Mouse (Mus musculus): ENCODE results near the gene Ripor3.
"Not testable (repeated sequence)": the region's sequence is repeated elsewhere in the genome, so short reads cannot be mapped to it uniquely, and the experiment has no call there.

The Ripor3 gene

DNA sequence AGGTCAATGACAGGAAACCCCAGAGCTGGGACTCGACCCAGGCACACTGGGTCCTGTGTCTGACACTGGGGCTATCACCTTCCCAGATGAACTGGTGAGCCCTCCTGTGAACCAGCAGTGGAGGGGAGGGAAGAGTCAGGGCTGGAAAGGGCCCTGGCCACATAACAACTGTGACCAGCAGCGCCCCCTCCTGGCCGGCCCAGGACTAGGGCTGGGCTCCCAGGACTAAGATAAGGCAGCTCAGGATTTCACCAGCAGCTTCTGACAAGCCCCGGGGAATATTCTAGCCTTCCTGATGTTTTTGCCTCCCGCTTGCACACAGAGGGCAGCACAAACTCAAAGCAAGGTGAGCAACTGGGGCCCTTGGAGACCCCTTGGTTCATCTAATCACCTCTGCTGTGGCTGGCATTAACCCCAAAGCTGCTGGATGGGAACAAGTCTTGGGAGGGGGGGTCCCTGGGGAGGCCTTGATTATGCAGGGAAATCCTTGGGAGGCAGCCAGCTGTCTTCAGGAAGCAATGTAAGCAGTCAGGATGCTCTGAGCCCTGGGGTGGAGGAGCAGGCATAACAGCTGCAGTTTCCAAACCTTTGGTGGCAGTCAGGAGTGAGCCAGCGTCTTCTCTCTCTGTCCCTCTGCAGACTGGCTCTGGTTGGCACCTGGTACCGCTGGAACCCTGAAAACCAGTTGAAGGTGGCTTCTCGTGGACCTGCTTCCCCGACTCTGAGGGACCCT is at the start of gene Ripor3:
Gene Ripor3, minus strand, starts transcription at position 683 of the 733 bp plus-strand sequence.
- peak; percentile 17 for DNase-seq

DNA sequence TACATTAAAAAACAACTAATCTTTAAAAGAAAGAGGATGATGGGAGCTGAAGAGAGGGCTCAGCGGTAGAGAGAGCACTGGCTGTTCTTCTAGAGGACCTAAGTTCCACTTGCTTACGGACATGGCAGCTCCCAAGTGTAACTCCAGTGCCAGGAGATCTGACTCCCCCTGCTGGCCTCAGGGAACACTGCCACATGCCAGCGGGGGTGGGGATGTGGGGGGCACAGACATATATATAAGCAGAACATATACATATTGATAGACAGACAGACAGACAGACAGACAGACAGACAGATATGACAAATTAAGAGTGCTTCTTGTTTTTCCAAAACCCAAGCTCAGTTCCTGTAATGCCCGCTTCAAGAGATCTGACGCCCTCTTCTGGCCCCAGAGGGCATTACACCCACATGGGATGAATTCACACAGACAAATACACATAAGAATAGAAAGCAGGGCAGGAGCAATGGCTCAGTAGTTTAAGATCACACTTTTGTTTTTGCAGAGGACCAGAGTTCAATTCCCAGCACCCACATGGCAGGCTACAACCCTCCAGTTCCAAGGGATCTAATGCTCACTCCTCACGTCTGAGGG is 48.9 kb upstream of the Ripor3 start:
- no peak for DNase-seq

DNA sequence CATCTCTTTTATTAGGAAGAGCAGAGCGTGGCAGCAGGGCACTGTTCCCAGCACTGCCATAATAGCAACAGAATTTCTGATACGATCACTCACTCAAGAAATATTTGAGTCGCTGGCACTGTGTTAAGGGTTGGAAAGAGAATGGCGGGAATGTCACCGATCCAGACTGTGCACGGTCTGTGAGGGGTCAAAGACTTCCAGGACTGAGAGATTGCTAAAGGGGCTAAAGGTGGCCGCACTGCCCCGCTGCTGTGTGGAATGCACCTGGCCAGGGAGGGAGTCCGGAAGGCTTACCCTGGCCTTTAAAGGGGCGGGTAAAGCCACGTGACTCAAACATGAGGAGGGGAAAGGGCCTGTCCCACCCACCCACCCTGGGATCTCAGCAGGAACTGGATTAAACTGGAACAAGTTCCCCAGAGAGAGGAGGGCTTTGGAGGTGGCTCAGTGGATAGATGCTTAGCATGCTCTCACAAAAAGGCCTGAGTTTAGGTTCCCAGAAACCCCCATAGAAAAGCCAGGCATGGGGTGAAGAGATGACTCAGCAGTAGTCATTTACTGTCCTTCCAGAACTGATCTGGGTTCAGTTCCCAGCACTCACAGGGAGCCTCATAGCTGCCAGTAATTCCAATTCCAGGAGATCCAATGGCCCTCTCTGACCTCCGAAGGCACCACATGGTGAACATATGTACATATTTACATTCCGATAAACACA is 48.2 kb upstream of the Ripor3 start:
- DNase-seq = no peak

DNA sequence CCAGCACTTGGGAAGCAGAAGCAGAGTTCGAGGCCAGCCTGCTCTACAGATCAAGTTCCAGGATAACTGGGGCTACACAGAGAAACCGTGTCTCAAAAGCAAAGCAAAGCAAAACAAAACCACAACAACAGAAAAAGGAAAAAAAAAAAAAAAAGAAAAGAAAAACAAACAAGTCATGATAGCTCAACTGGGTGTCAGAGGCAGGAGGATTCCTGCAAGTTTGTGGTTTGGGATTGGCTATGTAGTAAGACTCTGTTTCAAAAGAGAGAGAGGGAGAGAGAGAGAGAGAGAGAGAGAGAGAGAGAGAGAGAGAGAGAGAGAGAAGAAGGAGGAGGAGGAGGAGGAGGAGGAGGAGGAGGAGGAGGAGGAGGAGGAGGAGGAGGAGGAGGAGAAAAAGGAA is 47.5 kb upstream of the Ripor3 start:
- DNase-seq = not testable (repeated sequence)

DNA sequence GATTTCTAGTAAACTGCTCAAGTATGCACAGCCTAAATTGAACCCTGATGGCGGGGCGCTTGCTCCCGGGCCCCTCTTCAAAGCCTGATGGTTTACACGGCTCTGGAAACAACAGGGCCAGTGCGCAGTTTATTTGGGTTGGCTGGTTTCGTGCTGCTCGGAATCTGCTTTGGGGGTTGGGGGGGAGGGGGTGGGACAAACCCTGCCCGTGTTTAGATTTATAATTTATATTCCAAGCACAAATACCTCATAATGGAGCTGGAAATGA is 46.2 kb upstream of the Ripor3 start:
- DNase-seq = no peak

DNA sequence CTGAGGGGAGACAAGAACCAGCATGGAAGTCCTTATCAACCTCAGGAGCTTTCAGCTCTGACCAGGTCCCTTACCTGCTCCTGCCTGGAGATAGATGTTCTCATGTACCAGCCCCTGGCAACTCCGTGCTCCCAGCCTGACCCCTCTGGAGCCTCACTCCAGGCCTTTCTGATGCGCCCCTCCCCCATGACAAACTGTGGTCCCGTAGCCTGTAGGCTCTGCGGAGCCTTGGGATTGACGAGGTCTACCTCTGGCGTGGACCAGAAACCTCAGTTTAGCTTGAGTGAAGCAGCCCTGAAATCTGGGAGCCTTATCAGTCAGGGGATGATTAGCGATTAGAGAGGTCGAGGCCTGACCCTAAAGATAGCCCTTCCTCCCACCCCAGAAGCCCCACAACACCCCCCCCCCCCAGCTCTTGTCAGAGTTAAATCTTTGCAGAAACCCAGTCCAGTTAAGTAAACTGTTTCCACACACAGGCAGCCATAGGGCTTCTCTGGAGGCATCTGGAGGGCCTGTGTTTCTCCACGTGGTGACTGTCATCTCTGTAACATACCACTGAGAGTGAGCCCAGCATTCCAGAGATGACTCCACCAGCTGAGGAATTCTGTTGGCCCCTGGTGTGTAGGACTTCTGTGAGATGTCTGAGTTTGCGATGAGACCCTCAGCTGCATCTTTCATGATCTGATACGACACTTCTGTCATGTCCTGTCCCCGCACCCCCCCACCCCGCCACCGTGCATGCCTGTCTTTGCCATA is 45.7 kb upstream of the Ripor3 start:
- DNase-seq = no peak

DNA sequence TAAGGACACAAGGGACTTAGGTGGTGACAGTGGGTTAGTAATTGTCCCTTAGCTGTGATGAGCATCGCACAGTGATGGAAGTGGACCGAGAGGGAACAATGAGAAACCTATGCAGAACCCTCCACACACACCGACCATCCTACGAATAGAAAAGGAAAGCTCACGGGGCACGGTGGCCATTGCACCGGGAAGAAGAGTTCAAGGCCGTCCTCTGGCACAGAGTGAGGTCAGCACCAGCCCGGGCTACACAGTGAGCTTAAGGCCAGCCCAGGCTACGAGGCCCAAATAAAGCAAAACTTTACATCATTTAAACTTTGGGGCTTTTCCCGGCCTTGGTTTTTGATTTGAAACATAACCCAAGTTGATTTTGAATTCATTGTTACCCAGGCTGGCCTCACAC is 43.7 kb upstream of the Ripor3 start:
- no peak for DNase-seq

DNA sequence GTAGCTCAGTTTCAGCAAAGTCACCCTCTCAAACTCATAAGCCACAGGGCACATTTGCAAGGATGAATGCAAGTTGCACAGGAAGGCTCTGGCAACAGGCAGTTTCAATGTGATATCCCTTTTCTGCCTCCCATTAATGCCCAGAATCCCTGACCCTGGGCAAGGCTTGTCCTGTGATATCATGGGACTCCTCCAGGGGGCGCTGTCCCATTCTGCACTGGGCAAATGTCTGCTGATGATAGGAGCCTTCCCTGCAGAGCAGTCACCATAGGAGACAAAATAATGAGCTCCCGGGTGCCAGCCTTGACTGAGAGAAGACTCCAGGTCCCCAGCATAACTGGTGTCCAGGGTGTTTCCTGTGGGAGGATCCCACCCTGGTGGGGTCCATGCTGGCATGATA is 42.3 kb upstream of the Ripor3 start:
- DNase-seq = no peak

DNA sequence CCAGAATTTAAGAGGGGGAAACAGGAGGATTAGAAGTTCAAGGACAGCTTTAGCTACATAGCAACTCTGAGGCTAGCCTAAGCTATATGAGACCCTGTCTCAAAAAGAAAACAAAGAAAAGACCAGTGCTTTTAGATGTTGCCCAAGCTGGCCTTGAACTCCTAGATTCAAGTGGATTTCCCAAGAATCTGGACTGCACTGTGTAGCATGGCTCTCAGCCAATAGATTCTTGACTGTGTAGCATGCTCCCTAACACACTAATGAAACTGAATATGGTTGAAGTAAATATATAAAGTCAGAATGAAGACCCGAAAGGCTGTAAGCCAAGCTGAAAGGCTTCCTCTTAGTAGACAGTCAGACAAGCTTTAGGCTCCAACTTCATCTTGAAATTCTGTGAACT is 41.7 kb upstream of the Ripor3 start:
- DNase-seq = no peak

DNA sequence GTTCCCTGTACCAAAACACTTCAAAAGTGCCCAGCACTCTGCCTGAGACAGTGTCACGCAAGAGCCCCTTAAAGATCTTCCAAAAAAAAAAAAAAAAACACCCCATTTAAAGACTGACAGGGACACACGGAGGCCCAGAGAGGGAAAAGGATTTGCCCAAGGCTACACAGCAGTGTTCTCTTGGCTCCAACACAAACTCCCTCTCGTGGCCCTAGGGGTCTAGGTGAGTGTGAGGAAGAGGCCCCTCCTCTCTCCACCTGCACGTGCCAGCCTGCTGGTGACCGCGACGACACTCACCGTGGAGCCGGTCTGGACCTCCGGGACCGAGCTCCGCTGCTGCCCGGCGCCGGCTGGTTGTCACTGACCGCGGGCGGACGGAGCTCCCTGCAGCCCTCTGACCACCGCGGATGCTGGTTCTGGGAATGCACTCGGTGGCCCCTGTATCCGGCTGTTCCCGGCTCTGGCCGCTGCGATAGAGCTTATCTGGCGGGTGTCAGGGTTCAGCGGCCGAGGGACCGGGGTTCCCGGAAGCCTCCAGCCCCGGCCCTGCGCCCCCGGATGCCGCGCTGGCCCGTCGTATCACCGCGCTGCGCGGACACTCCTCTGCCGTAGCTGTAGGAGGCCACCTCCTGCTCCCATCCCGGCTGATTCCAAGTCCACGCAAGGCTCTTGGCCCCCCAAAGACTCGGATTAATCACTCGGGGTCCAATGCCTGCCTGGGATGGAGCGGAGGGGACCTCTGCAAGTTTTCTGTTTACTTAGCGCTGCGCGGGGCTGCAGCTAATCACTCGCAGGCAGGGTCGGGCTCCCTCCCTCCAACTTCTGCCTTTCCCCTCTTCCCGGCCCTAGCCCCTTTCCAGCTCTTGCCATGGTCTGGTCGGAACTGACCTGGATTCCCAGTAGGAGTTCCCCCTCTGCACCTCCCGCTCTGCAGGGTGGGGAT is 39.9 kb upstream of the Ripor3 start:
- no peak for DNase-seq

DNA sequence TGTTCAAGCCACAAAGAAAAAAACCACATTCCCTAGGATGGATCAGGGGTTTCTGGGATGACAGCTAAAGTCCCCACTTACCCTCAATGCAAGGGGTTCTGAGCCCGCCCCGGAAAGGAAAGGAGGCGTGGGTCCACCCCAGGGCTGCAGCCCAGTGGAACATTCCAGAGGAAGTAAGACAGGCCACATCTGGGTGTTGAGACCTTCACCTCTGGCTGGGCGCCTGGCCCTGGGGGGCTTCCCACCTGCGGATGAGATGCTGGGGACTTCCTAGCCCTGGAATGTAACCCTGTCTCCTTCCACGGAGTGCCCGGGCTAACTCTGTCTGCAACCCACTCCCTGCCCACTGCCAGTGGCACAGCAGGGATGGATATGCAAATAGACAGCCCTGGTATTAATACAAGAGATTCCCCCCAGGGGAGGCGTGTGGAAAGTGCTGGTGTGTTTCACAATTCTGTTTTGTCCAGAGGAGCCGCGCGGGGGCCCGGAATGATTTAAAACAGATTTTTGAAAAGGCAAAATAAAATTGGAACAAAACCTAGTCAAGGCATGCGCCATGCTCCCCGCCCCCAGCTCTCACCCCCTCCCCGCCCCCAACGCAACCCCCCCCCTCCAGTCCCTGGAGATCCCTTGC is 38.7 kb upstream of the Ripor3 start:
- no peak for DNase-seq

DNA sequence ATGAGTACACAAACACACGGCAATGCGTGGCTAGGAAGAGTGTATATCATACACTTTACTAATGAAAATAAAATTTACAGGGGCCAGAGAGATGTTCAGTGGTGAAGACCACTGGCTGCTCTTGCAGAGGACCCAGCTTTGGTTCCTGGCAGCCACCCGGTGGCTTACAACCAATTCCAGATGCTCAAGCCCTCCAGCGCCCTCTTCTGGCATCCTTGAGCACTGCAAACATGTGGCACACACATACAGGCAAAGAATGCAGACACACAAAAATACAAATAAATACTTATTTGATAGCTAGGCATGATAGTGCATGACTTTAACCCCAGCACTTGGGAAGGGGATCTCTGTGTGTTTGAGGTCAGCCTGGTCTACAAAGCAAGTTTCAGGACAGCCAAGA is 36.0 kb upstream of the Ripor3 start:
- no peak for DNase-seq

DNA sequence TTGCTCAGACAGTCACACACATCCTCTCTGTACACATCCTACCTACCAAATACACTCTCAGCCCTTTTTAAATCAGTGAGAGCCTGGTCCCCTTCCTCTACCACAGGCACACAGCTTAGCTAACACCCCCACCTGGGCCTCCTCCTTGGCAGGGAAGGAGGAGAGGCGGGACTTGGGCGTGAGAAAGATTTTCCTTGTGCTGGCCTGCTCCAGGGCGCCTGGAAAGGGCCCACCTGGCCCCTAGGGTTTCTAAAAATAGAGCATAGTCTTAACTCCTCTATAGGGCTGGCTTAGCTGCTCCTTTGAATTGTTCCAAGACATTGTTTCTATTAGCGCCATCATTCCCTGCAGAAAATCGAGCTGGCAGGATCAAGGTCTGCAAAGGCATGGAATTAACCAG is 35.4 kb upstream of the Ripor3 start:
- no peak for DNase-seq

DNA sequence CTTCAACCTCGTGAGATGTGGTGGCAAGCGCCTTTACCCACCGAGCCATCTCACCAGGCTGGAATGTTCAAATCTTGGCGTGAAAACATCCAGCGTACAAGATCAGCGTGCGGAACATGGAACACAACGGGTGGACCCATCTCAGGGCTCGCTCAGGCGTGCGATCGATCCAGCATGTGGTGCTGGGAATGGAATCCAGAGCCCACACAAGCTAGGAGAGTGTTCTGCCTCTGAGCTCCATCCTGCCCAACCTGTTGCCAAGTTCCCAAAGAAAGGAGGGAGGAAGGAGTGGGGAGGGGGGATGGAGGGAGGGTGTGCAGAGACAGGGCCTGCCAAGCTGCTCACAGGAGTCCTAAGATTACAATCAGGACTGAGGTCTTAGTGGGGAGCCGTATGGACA is 34.9 kb upstream of the Ripor3 start:
- DNase-seq = no peak

DNA sequence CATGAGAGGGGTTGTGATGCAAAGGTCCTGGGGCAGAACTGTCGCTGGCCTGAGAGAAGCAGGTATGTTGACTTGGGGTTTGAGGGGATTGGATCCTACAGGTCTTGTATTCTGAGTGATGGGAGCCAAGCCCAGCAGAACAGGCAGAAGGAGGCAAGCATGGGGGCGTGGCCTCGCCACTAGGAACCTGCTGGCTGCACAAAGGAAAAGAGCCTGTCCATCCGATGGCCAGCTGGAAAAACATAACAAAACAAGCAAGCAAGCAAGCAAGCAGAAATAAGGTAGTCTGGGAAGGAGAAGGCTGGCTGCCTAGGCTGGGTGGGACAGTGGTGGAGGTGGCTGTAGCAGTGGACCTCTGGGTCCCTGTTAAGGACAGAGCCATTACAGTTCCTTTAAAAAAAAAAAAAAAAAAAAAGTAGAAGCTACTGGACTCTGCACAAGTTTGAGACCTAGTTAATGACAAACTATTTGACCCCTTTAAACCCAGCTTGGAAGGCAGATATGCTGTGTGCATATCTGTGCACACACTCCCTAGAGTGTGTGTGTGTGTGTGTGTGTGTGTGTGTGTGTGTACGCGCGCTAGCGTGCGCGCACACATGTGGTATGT is 34.4 kb upstream of the Ripor3 start:
- no peak for DNase-seq

DNA sequence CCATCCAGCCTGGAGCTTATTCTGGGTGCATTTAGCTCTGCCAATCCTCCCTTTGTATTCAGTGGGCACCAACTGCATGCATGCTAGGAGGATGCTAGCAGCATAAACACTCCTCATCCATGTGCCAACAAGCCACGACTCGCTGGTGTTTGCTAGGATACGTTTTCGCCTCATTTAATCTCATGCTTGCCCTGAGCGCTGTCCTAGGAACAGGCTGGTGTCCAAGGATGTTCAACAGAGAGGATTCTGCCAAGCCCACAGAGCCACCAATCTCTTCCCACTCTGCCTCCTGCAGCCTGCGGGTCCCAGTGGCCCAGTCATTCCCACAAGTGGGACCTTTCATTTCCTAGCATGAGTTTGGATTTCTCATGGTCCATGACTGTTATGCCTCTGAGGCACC is 31.6 kb upstream of the Ripor3 start:
- DNase-seq = peak; percentile 25

DNA sequence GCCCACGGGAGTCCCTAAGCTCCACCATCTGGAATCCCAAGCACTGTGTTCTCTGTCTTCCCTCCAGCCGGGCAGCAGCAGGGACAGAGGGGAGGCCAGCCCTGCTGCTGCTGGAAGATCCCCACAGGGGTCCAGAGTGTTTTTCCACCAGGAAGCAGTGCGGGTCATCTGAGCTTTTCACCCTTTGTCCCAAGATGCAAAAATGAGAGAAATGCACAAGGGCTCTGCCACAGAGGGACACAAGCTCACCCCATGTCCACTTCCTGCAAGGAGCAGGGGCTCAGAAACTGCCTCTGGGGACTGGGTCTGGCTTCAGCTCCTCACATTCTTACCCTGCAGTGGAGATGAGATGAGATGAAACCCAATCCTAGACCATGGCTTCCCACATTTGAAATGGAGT is 30.3 kb upstream of the Ripor3 start:
- no peak for DNase-seq

DNA sequence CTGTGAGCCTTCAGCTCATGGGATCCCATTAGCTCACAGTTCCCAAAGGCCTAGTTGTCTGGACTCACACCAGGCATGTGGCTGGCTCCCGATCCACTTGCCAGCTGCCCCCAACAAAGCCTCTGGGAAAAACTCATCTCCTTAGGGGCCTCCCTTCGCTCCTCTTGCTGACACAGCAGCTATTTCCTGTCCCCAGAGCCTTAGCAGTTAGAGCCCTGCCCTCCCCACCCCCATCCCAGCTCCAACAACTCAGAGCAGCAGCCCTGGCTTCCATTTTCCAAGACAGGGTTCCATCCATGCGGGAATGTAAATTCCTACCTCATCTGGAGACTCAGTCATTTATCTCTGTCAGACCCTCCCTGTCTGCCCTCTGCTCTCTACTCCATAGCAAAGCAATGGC is 26.6 kb upstream of the Ripor3 start:
- no peak for DNase-seq

DNA sequence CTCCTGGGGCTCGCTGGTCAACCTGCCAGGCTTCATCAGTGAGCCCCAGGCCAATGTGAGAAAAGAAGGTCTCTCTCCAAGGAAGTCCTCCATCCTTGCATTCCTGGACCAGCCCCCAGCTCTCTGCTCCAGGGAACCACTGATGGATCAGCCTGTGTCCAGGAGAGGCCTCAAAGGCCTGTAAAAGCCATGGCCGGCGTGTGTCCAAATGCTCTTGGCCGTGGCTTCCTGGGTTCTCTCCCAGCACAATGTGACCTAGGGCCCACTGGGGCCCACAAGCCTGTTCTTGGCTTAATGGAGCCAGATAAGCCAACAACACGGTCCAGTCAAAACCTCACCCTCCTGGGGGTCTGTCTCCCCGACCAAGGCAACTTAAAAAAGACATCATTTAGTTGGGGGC is 25.5 kb upstream of the Ripor3 start:
- DNase-seq = no peak

DNA sequence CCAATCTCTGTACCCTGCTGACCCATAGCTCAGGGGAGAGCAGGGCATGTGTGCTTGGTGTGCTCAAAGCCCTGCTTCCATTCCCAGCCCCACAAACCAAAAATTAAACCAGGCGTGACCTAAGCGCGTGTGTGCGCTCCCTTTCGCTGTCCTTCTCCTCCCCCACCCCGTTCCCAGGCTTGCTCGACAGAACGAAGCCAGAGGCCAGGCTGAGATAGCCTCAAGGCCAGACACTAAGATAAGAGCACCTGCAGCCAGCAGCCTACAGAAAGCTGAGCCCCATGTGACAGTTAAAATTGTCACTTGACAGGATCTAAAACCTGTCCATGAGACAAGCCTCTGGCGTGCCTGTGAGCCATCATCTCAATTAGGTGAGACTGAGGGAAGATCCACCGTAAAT is 23.5 kb upstream of the Ripor3 start:
- no peak for DNase-seq

DNA sequence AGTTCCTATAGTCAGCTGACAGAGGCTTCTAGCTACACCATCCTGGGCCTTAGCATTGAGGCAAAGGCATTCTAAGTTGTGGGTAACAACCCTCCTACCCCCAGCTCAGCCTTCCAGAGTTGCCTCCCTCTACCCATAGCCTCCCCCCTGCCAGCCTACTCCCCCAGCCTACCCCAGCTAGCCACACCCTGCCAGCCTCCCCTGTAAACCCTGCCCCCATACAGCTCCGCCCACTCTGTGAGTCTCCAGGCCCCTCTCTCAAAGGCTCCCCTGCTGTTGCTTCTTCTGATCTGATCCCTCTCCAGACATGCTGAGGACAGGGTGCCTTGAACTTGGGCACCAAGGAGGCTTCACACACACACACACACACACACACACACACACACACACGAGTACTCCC is 21.4 kb upstream of the Ripor3 start:
- DNase-seq = no peak

DNA sequence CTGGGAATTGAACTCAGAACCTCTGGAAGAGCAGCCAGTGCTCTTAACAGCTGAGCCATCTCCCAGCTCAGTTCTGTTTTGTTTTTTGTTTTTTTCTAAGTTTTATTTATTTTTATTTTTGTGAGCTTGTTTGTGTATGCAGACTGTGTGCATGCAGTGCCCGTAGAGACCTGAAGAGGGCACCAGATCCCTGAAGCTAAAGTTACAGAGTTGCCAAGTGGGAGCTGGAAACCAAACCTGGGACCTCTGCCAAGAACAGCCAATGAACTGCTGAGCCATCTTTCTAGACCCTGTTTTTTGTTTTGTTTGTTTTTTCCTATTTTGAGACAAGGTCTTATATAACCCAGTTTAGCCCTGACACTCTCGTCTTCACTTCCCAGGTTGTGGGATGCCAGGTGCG is 18.0 kb upstream of the Ripor3 start:
- no peak for DNase-seq
